Mouse (Mus musculus) liver, adult 2 months (tissue): Measurements from ENCODE around the gene Foxp4.

Source experiments
- CTCF ChIP-seq: fragments of 200-500 bp; IDR thresholded peaks from 2 replicates; pipeline ENCODE4 v1.5.1; 2011; ENCODE audit warnings: low read depth, low read length, control low read depth
- POLR2A ChIP-seq: fragments of 200-500 bp; IDR thresholded peaks from 2 replicates; pipeline ENCODE4 v1.6.1; 2011; ENCODE audit warnings: low read length, control low read depth; ENCODE audit not compliant: insufficient read depth; ENCODE audit errors: extremely low read depth

- TF ChIP-seq POLR2A, result no peak
- TF ChIP-seq CTCF, result no peak
These were observed 27.0 kb upstream of the Foxp4 start for GRCm38 (mm10) chr17:47951452-47951851.
